Mouse (Mus musculus): ENCODE measurements around the gene H2-T22.

- TF ChIP-seq CTCF (IDR thresholded peaks at IDR 0.05; ENCODE audit: low read depth) (no peak), EP300 (IDR thresholded peaks at IDR 0.05; ENCODE audit: low read depth) (no peak)
Observed at GRCm38 (mm10) chr17:36018979-36019378, 23.6 kb downstream of the H2-T22 start.

Data from liver, embryonic 14.5 days (tissue).